Mouse (Mus musculus) ovary, postnatal 36 days (tissue): ENCODE data around the gene Rrp12.
"Not testable (repeated sequence)": the region's sequence is repeated elsewhere in the genome, so short reads cannot be mapped to it uniquely, and the experiment has no call there.

ENCODE experiments used
- DNase-seq: peaks from one replicate; pipeline ENCODE4 v3.0.0; 2022; ENCODE audit warnings: low spot score, mixed read lengths

The Rrp12 gene

GRCm38 (mm10) chr19:41906311-41907078, 10.5 kb upstream of the Rrp12 start:
- no peak for DNase-seq

- DNase-seq: no peak
Measured at GRCm38 (mm10) chr19:41905246-41905645, 9.3 kb upstream of the Rrp12 start.

GRCm38 (mm10) chr19:41902848-41903593, 7.0 kb upstream of the Rrp12 start:
- DNase-seq: no peak

- DNase-seq: no peak
Measured at GRCm38 (mm10) chr19:41901696-41902095, 5.7 kb upstream of the Rrp12 start.

GRCm38 (mm10) chr19:41900495-41901090, 4.6 kb upstream of the Rrp12 start:
- DNase-seq: no peak

- DNase-seq: no peak
Measured at GRCm38 (mm10) chr19:41898860-41899259, 2.9 kb upstream of the Rrp12 start.

GRCm38 (mm10) chr19:41896319-41896711, 342 bp upstream of the Rrp12 start:
- no peak for DNase-seq

- no peak for DNase-seq
Measured at GRCm38 (mm10) chr19:41894959-41895358, 1.0 kb downstream of the Rrp12 start.

- DNase-seq: no peak
Measured at GRCm38 (mm10) chr19:41888191-41888590, 7.8 kb downstream of the Rrp12 start.

- DNase-seq: no peak
Measured at GRCm38 (mm10) chr19:41883882-41884281, 12.1 kb downstream of the Rrp12 start.

- DNase-seq: no peak
Measured at GRCm38 (mm10) chr19:41881842-41882241, 14.1 kb downstream of the Rrp12 start.

- DNase-seq: no peak
Measured at GRCm38 (mm10) chr19:41874356-41874755, 21.6 kb downstream of the Rrp12 start.

- DNase-seq: no peak
Measured at GRCm38 (mm10) chr19:41872285-41872684, 23.7 kb downstream of the Rrp12 start.

GRCm38 (mm10) chr19:41869946-41870345, 26.0 kb downstream of the Rrp12 start:
- DNase-seq: not testable (repeated sequence)

- DNase-seq: no peak
Measured at GRCm38 (mm10) chr19:41869296-41869695, 26.7 kb downstream of the Rrp12 start.

- DNase-seq: no peak
Measured at GRCm38 (mm10) chr19:41866707-41867106, 29.3 kb downstream of the Rrp12 start.

- DNase-seq: no peak
Measured at GRCm38 (mm10) chr19:41857816-41858310, 38.1 kb downstream of the Rrp12 start.

GRCm38 (mm10) chr19:41857086-41857762, 38.7 kb downstream of the Rrp12 start:
- no peak for DNase-seq

GRCm38 (mm10) chr19:41852423-41852822, 43.5 kb downstream of the Rrp12 start:
- DNase-seq: no peak

GRCm38 (mm10) chr19:41850719-41851543, 45.0 kb downstream of the Rrp12 start:
- no peak for DNase-seq

GRCm38 (mm10) chr19:41850021-41850718, 45.8 kb downstream of the Rrp12 start:
- no peak for DNase-seq
